Mouse (Mus musculus) myocyte (in vitro differentiated cells): ENCODE results near the gene Defb21.

ENCODE experiments used
- E2F4 ChIP-seq: IDR thresholded peaks from one replicate; pipeline ENCODE4 v1.6.1; 2011; ENCODE audit warnings: mild to moderate bottlenecking, control low read depth, moderate library complexity; ENCODE audit not compliant: insufficient read depth
- MAX ChIP-seq: IDR thresholded peaks from one replicate; pipeline ENCODE4 v1.6.1; 2011; ENCODE audit warnings: low read depth, mild to moderate bottlenecking, control low read depth
- MYOD1 ChIP-seq, 3 experiments: IDR thresholded peaks; one replicate each; pipeline ENCODE4 v1.6.1; 2011; ENCODE audit warnings: control low read depth in 2 of 3, low read depth in 2 of 3, mild to moderate bottlenecking in 2 of 3, moderate library complexity in 1 of 3; ENCODE audit not compliant: insufficient read length in 2 of 3, control insufficient read depth in 1 of 3
- MYOG ChIP-seq, 3 experiments: IDR thresholded peaks; one replicate each; pipeline ENCODE4 v1.6.1; 2011; ENCODE audit warnings: control low read depth in 2 of 3, low read depth in 2 of 3, mild to moderate bottlenecking in 2 of 3; ENCODE audit not compliant: insufficient read length in 2 of 3, control insufficient read depth in 1 of 3, insufficient read depth in 1 of 3
- POLR2A ChIP-seq: IDR thresholded peaks from one replicate; pipeline ENCODE4 v1.6.1; 2011; ENCODE audit warnings: low read depth, mild to moderate bottlenecking, control low read depth, moderate library complexity; ENCODE audit not compliant: insufficient read length
- POLR2AphosphoS2 ChIP-seq: IDR thresholded peaks from one replicate; pipeline ENCODE4 v1.6.1; 2011; ENCODE audit warnings: low read depth, control low read depth; ENCODE audit not compliant: insufficient read length
- REST ChIP-seq: IDR thresholded peaks from one replicate; pipeline ENCODE4 v1.6.1; 2011; ENCODE audit warnings: mild to moderate bottlenecking, control low read depth, moderate library complexity; ENCODE audit not compliant: insufficient read depth, insufficient read length
- TCF12 ChIP-seq: IDR thresholded peaks from one replicate; pipeline ENCODE4 v1.6.1; 2011; ENCODE audit warnings: mild to moderate bottlenecking, control low read depth; ENCODE audit not compliant: poor library complexity, insufficient read depth, severe bottlenecking
- USF1 ChIP-seq: IDR thresholded peaks from one replicate; pipeline ENCODE4 v1.6.1; 2011; ENCODE audit warnings: low read depth, mild to moderate bottlenecking, control low read depth, moderate library complexity

DNA sequence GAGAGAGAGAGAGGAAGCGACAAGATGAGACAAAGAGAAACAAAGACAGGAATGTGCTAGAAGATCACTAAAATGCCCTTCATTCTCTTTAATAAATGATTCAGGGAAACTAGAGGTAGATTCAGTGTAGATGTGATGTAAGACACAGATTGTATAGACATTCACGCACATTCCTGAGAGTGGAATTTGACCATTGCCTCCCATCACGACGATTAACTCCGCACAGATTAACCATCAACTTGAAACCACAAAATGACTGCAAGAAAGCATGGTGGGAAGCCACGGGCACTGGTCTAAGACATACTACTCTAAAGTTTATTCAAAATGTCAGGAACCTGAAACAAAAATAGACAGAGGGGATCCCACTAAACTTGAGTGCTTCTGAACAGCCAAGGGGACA, 2.2 kb upstream of the Defb21 start:
- no peak for TF ChIP-seq MYOG (IDR thresholded peaks at IDR 0.05; ENCODE audit: control insufficient read depth in 1 of 3, insufficient read depth in 1 of 3, insufficient read length in 2 of 3, low read depth in 2 of 3)
- TF ChIP-seq POLR2A: no peak
- no peak for TF ChIP-seq USF1
- TF ChIP-seq POLR2AphosphoS2: no peak
- no peak for TF ChIP-seq MYOD1 (IDR thresholded peaks at IDR 0.05; ENCODE audit: control insufficient read depth in 1 of 3, insufficient read length in 2 of 3, low read depth in 2 of 3)
- no peak for TF ChIP-seq TCF12
- TF ChIP-seq REST: no peak
- TF ChIP-seq MAX: no peak
- TF ChIP-seq E2F4: no peak
